Mouse (Mus musculus) brain, embryonic 14.5 days (tissue): Measurements from ENCODE around the gene Mybphl.

Experiments used
- CTCF ChIP-seq: fragments of 200-500 bp; IDR thresholded peaks from 2 replicates; pipeline ENCODE4 v1.5.1; 2012; ENCODE audit warnings: inconsistent platforms, mild to moderate bottlenecking, moderate library complexity, borderline replicate concordance; ENCODE audit not compliant: insufficient read depth, insufficient read length; ENCODE audit errors: extremely low read depth
- POLR2A ChIP-seq: fragments of 200-500 bp; IDR thresholded peaks from 2 replicates; pipeline ENCODE4 v1.6.1; 2012; ENCODE audit warnings: mild to moderate bottlenecking, inconsistent platforms, borderline replicate concordance; ENCODE audit not compliant: poor library complexity, insufficient read depth, insufficient read length, severe bottlenecking; ENCODE audit errors: extremely low read depth

DNA sequence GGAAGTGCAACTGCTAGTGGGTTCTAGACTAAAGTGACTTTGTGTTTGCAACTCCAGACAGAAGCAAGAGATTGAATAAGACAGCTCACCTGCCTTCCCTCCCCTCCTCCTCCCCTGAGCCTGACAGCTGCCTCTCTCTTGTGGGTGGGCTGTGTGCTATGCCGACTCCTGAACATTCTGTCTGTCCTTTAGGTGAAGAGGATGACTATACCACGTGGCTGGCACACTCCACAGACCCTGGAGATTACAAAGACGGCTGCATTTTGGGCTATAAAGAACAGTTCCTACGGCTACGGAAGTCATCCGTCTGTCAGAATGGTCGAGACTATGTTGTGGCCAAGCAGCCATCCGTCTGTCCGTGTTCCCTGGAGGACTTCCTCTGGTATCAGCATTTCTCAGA lies 16.3 kb upstream of the Mybphl start:
- TF ChIP-seq CTCF (no peak), POLR2A (no peak)
